Mouse (Mus musculus) B cell, adult 67 days (primary cell): Measurements from ENCODE around the gene Syce1l. TPM values are rescaled to one million over a fixed set of nuclear protein-coding genes. Genes with fewer than 3 reads are reported as not detected.

ENCODE experiments used
- total RNA-seq, 2 experiments: library from RNA; stranded (reverse); gene quantifications; 4 replicates each; pipeline ENCODE4 v1.2.4; 2023

Gene Syce1l
- under 1 TPM in 1 of 2 experiments, not detected in 1; 0.78 TPM for total RNA-seq

GRCm38 (mm10) chr8:113642926-113643325, at the start of gene Syce1l:
Gene Syce1l (plus strand): TSS chr8:113643213.

GRCm38 (mm10) chr8:113634670-113635591, 8.1 kb upstream of the Syce1l start, which contains the start of gene Mon1b:
Gene Mon1b (plus strand): TSS chr8:113635587.

Other genes with a start within 250 kb of the Syce1l start
- gene Mon1b, start 7.6 kb upstream of the Syce1l start, total RNA-seq: 10 to 100 TPM; 27.2 to 27.8 TPM
- gene Adamts18, start 205.5 kb downstream of the Syce1l start, total RNA-seq: not detected